Mouse (Mus musculus) cerebellum, adult 2 months (tissue): ENCODE measurements around the gene Hacl1.

Source experiments
- CTCF ChIP-seq: fragments of 200-500 bp; IDR thresholded peaks from 2 replicates; pipeline ENCODE4 v1.5.1; 2011; ENCODE audit warnings: low read depth, mild to moderate bottlenecking, control low read depth, low read length, moderate library complexity, borderline replicate concordance; ENCODE audit not compliant: insufficient read depth
- POLR2A ChIP-seq: fragments of 200-500 bp; IDR thresholded peaks from 2 replicates; pipeline ENCODE4 v1.6.1; 2011; ENCODE audit warnings: low read length, control low read depth, borderline replicate concordance; ENCODE audit not compliant: insufficient read depth

- no peak for TF ChIP-seq CTCF
- TF ChIP-seq POLR2A, result no peak
Measured at GRCm38 (mm10) chr14:31652106-31652505, 11.0 kb upstream of the Hacl1 start.
